Mouse (Mus musculus) T-helper 1 cell (primary cell): ENCODE measurements around the gene Otulinl.

Experiments used
- in situ Hi-C: fragments of 300-600 bp; cut with MboI, MseI; formaldehyde crosslinking; loops from one replicate; pipeline ENCODE4 v1.15.1; 2025; ENCODE audit warnings: high pct_unique_total_duplicates

The Otulinl gene

DNA sequence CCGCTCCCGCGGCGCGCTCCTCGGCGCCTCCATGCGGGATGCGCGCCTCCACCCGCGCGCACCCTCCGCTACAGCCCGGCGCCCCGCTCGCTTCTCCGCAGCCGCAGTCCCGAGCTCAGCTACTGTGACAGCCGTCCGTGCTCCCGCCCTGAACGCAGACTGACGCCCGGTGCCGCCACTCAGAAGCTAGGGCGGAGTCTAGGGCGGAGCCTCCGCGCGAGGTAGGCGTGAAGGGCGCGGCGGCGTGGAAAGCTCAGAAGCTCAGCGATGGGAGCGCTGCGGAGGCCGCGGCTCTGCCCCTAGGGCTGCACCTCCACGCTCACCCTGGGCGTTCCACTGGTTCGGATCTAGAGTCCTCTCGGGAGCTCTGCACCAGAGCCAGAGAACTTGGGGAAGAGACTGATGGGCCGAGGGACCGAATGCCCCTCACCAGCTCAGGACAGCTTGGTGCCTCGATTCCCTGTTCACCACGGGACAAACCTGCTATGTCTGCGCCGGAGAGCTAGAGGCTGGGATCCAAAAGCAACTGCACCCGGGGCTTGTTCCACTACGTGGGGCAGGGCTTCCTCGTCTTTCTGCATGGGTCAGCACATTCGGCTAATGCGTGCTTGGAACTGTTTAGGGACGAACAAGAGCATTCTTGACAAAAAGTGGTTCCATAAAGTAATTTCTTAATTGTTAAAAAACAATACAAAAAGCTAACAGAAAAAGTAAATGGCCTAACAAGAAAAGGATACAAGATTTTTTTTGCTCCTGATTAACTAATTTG, at the start of gene Otulinl:
Otulinl (minus strand) TSS at position 161 of the 769 bp plus-strand sequence.
- in situ Hi-C loops, result no loop called here

DNA sequence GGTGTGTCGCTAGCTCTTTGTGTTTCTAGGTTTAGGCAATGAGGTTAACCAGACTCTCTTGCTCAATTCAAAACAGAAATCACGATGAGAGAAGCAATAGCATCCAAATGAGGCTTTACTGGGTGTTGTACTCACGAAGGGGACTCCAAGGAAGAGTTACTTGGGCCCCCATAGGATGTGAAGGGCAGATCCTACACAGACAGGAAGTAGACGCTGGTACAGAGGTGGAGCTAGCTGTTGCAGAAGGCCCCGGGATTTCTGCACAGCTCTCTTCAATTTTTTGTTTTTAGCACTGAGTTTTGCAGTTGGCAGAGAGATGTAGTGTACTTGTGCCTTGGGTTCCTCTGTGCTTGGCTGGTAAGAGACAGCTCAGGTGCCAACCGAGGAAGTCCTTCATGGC, 44.8 kb upstream of the Otulinl start:
- in situ Hi-C loops, result no loop called here

DNA sequence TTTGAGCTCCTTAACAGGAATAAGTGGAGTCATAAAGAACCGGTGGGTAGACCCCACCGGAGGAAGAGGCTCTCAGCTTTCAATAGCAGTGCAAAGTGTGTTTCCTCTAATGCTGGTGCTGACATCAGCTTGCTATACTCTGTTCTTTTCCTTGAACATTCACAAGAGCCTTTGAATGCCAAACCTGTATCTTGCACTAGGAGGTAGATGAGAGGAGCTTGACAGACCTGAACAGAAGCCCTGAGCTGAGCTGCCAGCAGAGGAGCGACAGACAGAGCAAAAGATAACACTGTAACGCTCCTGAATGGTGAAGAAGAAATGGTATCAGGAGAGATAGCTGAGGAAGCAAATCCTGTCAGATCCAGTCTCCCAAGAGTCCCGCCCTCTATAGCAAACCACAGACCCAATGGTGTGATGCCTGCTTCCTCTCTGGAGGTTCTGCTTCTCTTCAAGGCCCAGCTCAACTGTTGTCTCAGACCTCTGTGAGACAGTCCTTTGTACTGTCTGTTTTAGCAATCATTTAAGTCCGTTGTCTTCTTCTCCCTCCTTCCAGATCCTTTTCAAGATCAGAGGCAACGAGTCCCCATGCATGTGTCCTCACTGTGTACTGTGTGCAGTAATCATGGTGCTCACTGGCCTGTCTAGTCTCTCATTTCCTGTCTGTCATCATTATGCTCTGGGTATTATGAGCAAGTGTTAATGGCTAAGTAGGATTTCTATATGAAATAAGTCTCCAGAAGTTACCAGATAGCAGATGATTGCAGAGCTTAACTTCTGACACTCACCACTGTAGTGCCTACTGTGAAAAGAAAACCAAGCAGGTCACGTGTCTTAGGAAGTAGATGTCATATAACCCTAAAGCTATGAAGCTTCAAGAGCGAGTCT, 43.7 kb upstream of the Otulinl start:
- in situ Hi-C loops, result loop anchor here (25.0 kb wide), 1 partner anchor 413 kb away; no protein-coding TSS in a partner anchor

DNA sequence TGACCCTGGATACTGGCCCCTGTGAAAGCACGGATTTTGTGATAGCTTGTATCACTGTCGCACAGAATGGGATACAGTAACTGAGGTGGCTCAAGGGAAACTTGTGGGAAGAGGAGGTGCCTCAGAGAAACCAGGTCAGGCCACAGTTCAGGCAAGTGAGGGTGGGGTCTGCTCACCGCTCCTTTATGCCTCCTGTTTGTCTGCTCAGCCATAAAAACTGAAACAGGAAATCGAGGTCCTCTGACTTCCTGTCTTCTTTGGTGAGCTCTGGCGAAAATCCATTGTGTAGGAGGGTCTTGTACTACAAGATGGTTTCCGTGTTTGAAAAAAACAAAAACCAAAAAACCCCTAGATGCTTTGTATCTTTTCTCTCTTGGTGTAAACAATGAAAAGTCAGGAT, 42.9 kb upstream of the Otulinl start:
- in situ Hi-C loops, result loop anchor here (25.0 kb wide), 1 partner anchor 412 kb away; no protein-coding TSS in a partner anchor

DNA sequence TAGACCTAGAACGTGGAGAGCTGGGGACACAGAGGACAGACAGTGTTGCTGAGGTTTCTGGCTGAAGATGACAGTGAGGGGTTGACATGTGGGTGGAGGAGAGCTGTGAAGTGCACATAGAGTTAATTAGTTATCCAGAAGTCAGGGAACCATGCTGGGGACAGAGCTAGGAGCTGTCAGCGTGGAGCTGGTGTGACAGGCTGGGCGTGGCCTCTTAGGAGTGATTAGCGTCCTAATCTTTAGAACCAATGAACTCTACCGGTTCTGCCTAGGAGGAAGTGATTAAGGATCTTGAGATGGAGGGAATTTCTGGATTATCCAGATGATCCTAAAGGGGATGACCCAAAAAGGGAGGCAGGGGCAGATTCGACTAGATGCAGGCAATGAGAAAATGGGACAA, 42.4 kb upstream of the Otulinl start:
- in situ Hi-C loops, result loop anchor here (25.0 kb wide), 1 partner anchor 411 kb away; no protein-coding TSS in a partner anchor

DNA sequence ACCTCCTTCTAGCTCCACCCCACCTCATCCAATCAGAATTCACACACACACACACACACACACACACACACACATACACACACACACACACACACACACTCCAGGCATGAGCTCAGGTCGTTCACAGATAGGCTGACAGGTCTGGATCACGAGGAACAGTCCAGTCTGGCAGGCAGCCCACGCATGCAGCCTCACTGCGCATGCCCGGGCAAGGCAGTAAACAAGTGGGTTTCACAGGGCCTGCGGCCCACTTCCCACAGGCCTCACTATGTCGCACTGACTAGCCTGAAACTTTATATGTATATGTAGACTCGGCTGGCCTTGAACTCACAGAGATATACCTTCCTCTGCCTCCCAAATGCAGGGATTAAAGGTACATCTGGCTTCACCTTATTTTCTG, 38.9 kb upstream of the Otulinl start:
- in situ Hi-C loops, result loop anchor here (25.0 kb wide), 1 partner anchor 408 kb away; no protein-coding TSS in a partner anchor

DNA sequence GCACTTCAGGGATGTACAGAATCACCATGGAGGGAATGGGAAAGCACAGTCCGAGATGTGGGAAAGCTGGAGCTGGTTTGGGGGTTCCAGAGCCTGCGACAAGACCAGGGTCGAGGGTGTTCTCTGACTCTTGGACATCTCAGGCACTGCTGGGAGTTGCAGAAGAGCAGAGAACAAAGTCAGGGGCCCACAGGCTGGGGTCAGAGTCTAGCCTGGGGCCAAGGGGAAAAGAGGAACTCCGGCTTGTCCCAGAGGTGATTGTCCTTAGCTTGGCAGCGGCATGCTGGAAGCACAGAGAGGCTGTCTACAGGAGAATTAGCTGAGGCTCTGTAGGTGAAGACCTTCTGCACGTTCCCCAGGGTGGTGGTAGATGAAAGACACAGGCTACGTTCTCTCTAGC, 37.3 kb upstream of the Otulinl start:
- in situ Hi-C loops, result loop anchor here (5.0 to 25.0 kb wide), 2 partner anchors 61 to 406 kb away; no protein-coding TSS in a partner anchor

DNA sequence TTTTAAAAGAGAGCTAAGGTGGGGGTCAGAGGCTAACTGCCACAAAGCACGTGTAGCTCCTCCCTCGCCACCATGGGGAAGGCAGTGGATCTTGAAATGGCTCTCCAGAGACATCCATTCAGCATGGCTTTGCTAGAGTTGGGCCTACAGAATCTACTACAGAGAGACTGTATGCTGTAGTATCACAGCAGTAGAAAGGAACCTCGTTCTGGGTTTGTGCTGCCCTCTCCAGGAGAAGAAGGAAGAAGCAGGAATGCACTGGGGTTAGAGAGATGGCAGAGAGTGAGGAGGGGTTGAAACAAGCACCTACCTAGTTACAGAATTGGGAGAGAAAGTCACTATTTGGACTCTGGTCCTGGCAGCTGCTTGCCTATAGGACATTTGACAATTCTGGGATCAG, 34.0 kb upstream of the Otulinl start:
- in situ Hi-C loops, result loop anchor here (5.0 to 25.0 kb wide), 2 partner anchors 58 to 403 kb away; no protein-coding TSS in a partner anchor

DNA sequence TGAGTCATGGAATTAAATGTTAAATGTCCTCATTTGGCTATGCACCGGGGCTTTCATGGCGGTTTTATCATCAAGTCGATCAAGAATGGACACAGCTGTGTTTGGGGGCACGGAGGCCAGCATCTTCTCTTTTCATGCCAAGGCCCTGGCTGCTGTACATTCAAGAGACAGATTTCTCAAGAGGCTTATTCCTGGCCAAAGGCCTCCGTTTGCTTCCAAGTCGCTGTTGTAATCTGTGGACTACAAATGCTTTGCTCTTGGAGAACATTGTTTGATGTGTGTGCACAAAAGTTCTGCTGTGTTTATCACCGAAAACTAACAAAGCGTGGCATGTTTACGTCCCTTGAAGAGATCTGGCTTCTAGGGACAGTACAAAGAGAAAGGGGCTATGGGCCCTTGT, 29.3 kb upstream of the Otulinl start:
- in situ Hi-C loops, result loop anchor here (25.0 kb wide), 1 partner anchor 398 kb away; no protein-coding TSS in a partner anchor

DNA sequence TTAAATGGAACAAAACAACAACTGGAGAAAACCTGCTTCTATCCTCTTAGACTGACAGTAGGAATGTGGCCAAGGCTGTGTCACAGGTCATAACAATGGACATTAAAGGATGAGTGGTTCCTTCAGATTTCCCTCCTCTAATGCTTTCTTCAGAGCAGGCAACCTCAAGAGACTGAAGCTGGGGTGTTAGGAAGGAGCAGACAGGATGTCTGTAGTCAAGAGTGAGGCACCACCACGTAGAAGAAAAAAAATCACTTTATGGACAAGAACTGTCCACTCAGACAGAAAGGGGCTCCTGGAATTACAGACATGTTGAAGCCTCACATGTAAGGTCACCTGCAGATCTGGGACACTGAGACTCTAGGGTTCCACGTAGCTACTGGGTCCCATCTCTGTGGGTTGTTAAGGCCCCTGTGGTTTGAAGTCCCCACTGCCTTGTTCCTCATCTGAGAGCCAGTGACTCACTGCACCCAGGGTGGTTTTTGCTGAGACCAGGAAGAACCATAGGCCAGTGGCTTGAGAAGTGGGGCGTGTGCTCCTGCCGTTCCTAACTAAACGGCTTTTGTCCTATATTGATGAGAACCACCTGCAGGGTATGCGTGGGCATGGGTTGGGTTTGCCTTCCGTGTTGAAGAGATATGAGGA, 27.7 kb upstream of the Otulinl start:
- in situ Hi-C loops, result loop anchor here (25.0 kb wide), 1 partner anchor 397 kb away; no protein-coding TSS in a partner anchor

DNA sequence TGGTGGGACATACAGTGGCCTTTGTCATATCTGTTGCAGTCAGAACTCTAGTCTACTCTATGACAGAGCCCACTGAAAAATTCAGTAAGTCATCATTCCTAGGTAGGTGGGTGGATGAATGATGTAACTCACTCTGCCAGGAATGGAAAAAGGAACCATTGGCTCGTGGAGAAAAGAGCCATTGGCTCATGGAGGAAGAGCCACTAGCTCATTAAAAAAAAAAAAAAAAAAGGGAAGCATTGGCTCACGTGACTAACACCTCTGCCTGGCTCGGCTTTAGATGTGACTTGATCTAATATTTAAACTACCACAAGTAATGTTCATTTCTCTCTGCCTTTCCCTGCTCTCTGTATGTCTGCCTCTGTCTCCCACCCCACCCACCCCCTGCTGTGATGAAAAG, 27.1 kb upstream of the Otulinl start:
- in situ Hi-C loops, result loop anchor here (25.0 kb wide), 1 partner anchor 396 kb away; no protein-coding TSS in a partner anchor

DNA sequence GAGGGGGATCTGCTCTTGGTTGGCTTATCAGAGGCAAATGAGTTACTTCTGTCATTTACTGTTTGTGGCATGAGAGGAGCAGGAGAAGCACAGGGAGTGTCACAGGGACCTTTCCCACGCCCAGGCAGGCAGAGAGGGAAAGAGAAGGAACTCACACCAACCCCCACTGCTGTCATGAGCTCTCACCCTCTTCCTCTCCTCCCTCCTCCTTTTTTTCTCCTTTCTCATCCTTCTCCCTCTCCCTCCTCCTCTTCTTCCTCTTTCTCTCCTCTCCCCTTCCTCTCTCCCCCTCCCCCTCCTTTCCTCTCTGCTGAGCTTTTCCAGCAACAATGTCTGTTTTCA, 21.6 kb upstream of the Otulinl start:
- in situ Hi-C loops, result loop anchor here (25.0 kb wide), 1 partner anchor 391 kb away; no protein-coding TSS in a partner anchor

DNA sequence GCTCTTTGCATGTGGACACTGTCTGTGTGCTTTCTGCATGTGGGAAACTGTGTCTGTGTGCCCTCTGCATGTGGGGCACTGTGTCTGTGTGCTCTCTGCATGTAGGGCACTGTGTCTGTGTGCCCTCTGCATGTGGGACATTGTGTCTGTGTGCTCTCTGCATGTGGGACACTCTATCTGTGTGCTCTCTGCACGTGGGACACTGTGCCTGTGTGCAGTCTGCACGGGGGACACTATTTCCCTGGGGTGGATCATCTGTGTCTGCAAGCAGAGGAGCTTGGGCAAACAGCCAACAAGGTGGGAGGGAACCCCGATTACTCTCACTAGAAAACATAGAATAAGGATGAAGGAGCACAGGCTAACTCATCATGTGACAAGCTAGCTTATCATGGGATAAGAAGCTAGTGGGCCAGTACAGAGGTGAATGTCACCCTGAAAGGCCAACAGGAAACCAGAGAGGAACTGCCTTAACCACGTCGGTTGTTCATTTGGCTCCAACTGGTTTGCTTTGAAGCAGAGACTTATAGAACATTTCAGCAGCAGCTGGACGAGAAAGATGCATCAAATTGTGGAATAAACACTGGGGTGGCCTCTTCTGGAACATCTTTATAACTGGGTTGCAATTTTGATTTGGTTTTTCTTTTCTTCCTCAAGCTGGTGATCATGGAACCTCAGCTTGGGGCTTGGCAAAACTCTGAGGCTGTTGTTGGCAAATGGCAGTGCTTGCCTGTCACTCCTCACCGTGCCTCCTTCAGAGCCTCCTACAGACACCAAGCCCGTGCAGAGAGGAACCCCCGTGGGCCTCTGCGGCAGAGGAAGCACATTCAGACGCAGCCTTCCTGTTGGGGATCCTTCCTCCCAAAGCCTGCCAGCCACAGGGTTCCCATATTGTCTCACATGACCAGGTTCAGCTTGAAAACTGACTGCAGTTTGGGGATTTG, 20.9 kb upstream of the Otulinl start:
- in situ Hi-C loops, result loop anchor here (25.0 kb wide), 1 partner anchor 390 kb away; no protein-coding TSS in a partner anchor

DNA sequence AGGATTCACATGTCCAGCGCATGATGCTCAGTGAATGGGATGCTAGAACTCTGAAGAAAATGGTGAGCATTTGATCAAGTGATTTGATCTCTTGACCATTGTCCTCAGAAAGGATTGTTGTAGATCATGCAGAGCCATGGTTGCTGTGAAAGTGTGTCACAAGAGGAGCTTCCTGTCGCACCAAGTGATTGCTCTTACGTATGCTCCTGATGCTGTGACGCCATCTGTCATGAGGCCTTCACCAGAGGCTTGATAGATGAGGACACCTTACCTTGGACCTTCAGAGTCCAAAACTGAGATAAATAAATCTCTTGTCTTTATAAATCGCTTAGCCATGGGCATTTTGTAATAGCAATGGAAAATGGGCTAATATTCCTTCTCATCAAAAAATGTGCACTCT, 16.3 kb upstream of the Otulinl start:
- in situ Hi-C loops, result no loop called here

DNA sequence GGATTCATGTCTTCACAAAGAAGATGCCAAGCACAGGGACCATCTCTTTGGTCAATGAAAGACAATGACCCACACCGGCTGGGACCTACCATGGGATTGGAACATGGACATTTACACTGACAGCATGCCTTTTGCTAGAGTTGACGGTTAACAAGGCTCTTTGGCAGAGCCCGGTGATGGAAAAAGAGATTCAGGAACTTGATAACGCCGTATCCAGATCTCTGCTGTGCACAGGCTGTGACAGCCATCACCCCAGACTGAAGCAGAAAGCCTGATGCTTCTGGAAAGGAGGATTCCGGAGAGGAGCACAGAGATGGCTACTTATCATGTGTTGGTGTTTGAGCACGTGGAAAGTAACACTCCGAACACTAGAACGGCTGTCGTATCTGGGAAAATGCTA, 11.9 kb upstream of the Otulinl start:
- in situ Hi-C loops, result no loop called here

DNA sequence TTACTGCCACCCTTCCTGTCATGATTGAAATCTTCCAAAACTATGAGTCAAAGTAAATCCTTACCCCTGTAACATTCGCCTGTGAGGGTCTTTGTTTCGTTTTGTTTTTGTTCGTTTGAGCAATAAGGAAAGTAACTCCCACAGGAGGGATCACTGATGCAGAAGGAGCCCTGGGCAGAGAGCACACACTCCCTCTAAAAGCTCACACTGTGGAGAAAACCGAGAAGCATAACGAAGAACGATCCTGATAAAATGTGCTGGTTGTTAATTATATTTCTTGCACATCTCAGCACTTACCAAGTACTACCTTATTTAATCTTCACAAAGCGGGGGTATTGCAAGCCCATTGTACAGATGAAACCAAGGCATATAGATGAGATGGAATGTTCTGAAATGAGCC, 10.8 kb upstream of the Otulinl start:
- in situ Hi-C loops, result no loop called here

DNA sequence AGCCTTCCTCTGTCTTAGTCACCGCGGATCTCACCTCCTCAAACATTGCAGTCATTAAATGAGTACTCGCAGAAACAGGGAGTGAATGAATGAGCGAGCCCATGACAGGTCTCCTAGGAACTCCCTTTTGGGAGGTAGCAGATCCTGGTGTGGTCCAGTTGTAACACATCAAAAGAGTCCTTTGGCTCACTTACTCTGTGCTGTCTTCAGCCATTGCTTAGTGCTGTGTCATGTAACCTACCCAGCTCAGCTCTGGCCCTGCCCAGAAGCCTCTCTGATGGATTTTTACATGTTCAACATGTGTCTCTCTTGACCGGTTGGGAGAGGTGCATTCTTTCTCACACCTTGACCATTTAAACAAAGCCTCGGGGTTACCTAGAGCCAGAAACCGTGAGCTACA, 9.8 kb upstream of the Otulinl start:
- in situ Hi-C loops, result no loop called here

DNA sequence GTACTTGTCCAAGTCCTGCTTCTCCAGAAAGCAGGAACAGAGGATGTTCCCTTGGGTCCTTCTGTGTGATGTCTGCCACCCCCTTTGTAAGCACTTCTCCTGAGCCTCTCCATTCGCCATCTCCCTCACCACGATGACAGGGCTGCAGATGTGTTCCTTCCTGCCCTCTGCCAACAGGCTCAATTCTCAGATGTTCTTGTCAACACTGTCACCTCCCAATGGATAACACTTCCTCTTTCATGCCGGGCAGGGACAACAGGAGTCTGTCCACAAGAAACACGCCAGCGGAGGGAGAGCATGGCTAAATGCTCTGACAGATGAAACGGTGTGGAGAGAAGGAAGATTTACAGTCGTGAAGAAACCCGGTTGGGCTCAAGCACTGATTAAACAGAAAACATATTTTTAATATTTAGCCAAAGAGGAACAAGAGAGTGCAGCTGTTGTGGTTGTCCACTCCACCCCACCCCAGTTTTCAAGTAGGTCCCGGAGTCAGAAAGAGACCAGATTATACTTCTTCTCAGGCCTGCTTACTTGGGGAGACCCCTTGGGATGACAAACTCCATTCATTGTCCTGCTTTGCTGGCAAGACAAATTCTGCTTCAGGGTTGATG, 6.8 kb upstream of the Otulinl start:
- in situ Hi-C loops, result no loop called here

DNA sequence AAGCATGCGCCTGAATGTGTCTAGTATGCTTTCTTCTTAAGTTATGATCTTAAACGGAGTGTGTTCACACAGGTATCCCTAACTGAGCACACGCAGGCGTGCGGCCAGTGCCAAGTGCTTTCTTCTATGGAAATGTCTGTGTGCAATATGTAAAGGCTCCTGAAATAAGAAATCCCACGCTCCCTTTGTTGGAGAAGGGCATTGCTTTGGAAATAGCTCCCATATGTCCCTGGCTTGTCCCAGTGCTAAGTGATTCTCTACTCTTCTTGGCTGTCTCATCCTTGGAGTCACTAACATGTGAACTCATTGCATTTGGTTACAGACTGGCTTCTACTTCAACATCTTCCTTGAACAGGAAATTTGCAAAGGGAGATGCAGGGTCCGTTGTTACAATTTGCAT, 3.4 kb upstream of the Otulinl start:
- in situ Hi-C loops, result no loop called here

DNA sequence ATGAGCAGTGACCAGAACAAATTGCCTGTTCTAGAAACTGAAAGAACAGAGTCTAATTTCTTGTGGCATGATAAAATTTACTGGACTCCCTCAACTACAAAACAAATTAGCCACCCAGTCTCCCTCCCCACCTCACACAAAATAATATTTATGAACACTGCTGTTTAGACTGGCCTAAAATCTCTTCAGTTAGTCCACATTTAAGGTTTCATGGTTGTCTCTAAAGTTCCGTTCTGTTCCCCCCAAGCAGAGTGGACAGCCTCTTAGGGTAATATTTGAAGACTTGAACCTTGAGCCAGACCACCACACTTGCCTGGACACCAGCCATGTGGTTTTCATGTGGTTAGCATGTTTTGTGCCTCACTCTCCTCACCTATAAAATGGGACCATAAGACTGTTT, 1.8 kb upstream of the Otulinl start:
- in situ Hi-C loops, result no loop called here
